Mouse (Mus musculus): ENCODE data around the gene Eps8.

Eps8 gene

DNA sequence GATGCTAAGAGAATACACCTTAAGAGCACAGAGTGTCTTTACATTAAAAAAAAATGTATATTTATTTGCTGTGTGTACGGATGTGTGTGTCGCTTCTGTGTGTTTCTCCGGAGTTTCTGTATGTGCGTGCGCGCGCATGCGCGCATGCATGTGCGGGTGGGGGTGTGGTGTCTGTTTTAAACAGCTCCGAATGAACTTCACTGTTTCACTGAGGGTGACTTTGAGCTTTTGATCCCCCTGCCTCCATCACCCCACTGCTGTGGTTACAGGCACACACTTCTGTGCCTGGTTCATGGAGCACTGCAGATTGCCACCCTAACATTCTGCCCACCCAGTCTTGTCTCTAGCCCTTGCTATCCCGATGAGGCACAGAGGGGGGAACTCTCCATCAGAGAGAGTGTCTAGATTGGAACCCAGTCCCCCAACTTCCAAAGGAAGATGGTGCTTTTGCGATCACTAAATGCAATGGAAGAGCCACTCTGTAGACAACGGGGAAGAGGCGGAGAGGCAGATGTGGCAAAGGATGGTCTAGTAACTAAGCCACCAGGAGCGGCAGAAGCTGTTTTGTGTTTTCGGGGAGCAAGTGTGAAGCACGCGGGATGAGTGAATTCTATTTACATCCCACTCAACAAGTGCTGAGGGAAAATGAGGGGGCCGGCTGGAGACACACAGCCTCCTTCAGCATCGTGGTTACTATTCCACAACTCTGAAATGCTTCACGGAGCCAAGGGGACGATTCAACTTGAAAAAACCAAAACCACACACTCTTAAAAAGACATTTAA lies 7.1 kb upstream of the Eps8 start:
- no peak for DNase-seq (ENCODE audit: low spot score)

GRCm38 (mm10) chr6:137658426-137659088 lies 3.9 kb upstream of the Eps8 start:
- DNase-seq (ENCODE audit: low spot score) = no peak

GRCm38 (mm10) chr6:137657203-137657602 lies 2.5 kb upstream of the Eps8 start:
- no peak for DNase-seq (ENCODE audit: low spot score)

- no peak for DNase-seq (ENCODE audit: low spot score)
Observed at GRCm38 (mm10) chr6:137649528-137649927, 5.1 kb downstream of the Eps8 start.

DNA sequence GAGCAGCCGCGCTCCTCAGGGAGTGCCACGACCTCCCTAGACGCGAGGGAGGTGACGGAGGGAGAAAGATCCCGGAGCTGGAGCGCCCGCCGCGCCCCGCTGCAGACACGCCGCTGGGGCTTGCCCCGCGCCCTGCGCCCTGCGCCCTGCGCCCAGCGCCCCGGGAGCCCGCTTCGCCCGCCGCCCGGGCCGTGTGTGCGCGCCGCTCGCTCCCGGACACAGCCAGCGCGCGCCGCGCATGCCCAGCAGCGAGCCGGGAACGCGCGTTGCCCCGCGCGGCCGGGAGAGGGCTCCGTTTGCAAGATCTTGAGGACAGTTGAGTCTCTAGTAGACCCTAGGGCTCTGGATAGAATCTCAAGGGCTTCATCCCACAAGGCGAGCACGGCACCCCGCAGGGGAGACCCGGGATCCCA lies 5.6 kb downstream of the Eps8 start:
- DNase-seq (ENCODE audit: low spot score) = peak; percentile 34

- DNase-seq (ENCODE audit: low spot score) = no peak
Observed at GRCm38 (mm10) chr6:137648110-137649067, 6.3 kb downstream of the Eps8 start.

- DNase-seq (ENCODE audit: low spot score) = no peak
Observed at GRCm38 (mm10) chr6:137647646-137648045, 7.0 kb downstream of the Eps8 start.

GRCm38 (mm10) chr6:137646726-137647125 lies 8.0 kb downstream of the Eps8 start:
- DNase-seq (ENCODE audit: low spot score) = no peak

DNA sequence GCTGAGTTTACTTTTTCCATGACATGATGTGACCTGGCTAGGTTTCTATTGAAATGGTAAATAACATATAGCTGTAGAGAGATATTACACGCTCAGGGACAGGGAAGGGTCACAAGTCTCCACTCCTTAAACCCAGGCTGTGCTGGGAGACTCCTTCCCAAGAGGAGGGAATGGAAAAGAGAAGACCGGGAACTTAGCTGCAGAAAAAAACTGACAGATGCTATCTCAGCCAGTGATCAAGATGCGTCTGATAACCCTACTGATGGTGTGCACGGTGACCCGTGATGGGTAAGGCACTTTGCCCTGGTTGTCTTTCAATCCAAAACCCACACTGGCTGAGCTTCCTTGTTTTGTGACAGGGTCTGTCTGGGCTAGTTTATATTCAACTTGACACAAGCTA lies 9.8 kb downstream of the Eps8 start:
- no peak for DNase-seq (ENCODE audit: low spot score)

DNA sequence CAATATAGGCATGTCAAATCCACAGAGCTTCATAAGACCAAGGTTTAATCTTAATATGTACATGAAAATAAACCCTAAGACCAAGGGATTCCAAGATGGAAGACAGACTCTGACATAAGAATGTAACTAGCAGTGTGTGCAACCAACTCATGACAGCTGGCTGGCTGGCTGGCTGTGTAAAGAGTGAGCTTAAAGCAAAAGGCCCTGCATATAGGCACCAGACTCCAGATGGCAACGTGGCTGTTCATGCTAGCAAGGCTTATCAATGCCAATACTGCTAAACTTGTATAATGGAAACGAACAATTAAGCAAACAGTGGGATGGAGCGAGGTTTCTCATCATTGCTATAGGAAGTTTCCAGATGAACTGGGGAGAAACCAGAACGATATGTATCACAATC lies 10.9 kb downstream of the Eps8 start:
- DNase-seq (ENCODE audit: low spot score) = no peak

- no peak for DNase-seq (ENCODE audit: low spot score)
Observed at GRCm38 (mm10) chr6:137641642-137642041, 13.0 kb downstream of the Eps8 start.

DNA sequence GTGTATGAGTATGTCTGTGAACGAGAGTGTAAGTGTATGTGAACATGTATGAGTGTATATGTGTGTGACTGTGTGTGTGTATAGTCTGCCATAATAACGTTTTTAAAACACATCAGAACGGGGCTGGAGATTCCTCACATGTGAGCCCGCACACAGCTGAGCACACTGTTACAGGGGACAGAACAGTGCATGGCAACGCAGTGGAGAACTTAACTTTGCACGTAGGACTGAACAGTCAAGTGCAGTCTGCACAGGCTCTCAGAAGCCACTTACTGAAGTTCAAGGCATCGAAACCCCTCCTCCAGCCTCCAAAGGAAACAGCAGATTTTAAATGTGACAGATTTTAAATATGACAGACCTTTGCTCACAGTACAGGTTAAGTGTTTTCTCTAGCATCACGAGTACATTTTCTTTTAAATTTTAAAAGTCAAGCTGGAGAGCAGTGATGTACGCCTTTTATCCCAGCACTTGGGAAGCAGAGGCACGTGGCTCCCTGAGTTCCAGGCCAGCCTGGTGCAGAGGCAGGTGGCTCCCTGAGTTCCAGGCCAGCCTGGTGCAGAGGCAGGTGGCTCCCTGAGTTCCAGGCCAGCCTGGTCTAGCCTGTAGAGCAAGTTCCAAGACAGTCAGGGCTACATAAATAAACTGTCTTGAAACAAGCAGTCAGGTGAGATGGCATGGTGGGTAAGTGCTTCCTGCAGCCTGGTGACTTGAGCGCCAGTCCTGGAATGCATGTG lies 15.7 kb downstream of the Eps8 start:
- no peak for DNase-seq (ENCODE audit: low spot score)

- DNase-seq (ENCODE audit: low spot score) = no peak
Observed at GRCm38 (mm10) chr6:137637443-137637842, 17.2 kb downstream of the Eps8 start.

DNA sequence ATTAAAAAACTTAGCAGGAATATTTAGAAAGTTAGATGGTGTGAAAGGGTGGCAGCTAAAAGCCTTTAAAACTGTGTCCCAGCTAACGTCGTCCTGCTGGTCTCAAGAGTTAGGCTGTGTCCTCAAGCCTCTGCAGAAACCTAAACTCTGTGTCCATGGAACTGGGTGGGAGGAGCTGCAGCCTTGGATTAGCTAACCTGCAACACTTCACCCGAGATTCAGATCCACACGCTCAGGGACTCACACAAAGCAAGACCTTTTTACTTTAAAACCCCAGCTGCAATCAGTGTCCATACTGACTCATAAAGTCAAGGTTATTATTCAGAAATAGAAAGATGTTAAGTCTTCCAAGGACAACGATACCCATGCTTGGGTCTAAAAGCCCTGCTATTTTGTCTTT lies 18.5 kb downstream of the Eps8 start:
- no peak for DNase-seq (ENCODE audit: low spot score)

GRCm38 (mm10) chr6:137633626-137634025 lies 21.1 kb downstream of the Eps8 start:
- DNase-seq (ENCODE audit: low spot score) = no peak

- DNase-seq (ENCODE audit: low spot score) = no peak
Observed at GRCm38 (mm10) chr6:137633121-137633520, 21.6 kb downstream of the Eps8 start.

DNA sequence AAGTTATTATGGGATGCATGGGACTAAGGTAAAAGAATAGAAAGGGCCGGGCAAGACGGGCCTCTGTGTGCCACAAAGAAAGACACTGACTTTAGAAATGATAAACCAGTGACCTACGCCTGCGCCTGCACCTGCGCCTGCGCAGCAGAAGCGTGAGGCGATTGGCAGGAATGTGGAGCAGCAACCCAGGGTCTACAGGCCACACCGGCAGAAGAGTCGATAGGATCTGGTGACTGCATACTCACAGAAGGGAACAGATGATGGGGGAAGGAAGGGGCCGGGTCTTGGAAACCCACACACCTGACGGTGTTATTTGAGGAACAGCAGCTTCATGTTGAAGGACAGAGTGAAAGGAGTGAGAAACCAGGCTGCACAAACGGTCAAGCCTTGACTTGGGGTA lies 24.3 kb downstream of the Eps8 start:
- DNase-seq (ENCODE audit: low spot score) = no peak

DNA sequence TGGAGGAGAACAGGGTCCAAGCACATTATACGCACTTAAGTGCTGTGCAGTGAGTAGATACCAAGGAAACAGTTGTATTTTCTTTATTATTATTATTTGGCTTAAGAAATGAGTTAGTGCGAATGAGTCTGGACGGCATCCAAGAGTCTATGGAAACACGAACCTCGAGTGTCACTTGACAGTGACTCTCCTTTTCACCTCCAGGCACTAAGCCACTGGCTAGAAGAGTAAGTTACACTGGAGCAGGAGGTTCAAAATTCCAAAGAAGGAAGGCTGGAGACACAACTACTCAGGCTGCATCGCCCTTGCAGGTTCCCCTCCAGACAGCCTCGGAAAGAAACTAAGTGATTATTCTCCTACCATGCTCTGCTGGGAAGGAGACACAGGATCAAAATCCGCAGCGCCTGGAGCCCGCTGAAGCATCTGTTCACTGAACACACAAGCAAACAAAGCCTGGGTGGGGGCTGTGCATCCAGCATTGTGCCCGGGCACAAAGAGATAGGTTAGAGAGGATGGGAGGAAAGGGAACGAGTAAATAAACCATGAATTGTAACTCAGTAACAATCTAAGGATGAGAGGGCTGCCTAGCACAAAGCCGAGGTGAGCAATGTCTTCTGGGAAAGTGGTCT lies 25.0 kb downstream of the Eps8 start:
- no peak for DNase-seq (ENCODE audit: low spot score)

GRCm38 (mm10) chr6:137628715-137629114 lies 26.0 kb downstream of the Eps8 start:
- DNase-seq (ENCODE audit: low spot score) = no peak

DNA sequence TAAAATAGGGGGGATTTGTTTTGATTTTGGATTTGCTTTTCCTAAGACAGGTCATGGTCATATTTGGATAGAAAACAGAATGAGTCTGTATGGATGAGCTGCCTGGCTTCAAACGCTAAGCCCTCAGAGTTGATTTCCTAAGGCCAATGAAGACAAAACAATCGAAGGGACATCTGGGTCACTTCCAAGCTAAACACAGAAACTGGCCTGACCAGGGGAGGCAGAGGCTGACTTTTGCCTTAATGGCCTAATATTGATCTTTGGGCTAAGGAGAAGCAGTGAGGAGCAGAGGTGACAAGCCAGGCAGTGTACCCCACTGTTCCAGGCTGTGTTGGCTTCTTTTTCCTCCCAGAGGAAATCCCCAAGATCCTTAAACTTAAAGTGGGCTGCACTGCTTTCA lies 33.7 kb downstream of the Eps8 start:
- DNase-seq (ENCODE audit: low spot score) = no peak

- no peak for DNase-seq (ENCODE audit: low spot score)
Observed at GRCm38 (mm10) chr6:137613903-137614302, 40.8 kb downstream of the Eps8 start.

Measured in spleen, adult 12 weeks (tissue).